Mouse (Mus musculus): ENCODE data around the gene Klf3. TPM values are rescaled to one million over a fixed set of nuclear protein-coding genes. Genes with fewer than 3 reads are reported as not detected.
A peak's percentile ranks its signal among the peaks of the same experiment; 100 is the strongest.
"Not testable (repeated sequence)": the region's sequence is repeated elsewhere in the genome, so short reads cannot be mapped to it uniquely, and the experiment has no call there.

Gene Klf3
- polyA plus RNA-seq, 1 experiment from 2014 or later, result 26.2 TPM

DNA sequence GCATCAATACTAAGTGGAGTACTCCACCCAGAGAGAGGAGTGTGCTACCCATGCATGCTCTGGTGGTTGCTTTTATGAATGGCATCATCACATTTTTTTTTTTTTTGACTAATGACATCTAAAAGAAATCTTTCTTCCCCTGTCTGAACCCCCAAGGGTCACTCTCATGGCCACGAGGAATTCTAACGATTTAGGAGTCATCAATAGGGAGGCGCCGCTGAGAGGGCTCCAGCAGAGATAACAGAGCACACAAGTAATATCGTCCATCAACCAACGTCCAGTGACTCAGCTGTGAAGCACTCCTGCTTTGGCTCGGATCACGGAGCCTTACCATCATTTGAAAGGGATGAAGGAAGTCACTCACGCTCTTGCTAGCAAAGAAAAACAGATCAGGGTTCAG lies 63.9 kb downstream of the Klf3 start:
- H3K27ac ChIP-seq, result no peak overlapping the region
- H3K4me3 ChIP-seq, result no peak overlapping the region
- H3K27me3 ChIP-seq, result 0 out of 2 replicates have a peak, but pooled peaks cover 2% of the 10 kb centered on the region
- no peaks in the 10 kb centered on the region for H3K9me3 ChIP-seq
- H3K36me3 ChIP-seq, result no peaks in the 10 kb centered on the region
- 0 out of 2 replicates have a peak, but pooled peaks cover 4% of the 10 kb centered on the region for H3K4me1 ChIP-seq (replicated peaks)
- no peak overlapping the region for H3K9ac ChIP-seq
- 0 out of 2 replicates have a peak, but pooled peaks have one; percentile 52 for ATAC-seq (ENCODE audit: low FRiP score)
- WGBS, result 66% methylated on average over 9 of the region's 9 CpGs
- no peak overlapping the region for H3K4me2 ChIP-seq

DNA sequence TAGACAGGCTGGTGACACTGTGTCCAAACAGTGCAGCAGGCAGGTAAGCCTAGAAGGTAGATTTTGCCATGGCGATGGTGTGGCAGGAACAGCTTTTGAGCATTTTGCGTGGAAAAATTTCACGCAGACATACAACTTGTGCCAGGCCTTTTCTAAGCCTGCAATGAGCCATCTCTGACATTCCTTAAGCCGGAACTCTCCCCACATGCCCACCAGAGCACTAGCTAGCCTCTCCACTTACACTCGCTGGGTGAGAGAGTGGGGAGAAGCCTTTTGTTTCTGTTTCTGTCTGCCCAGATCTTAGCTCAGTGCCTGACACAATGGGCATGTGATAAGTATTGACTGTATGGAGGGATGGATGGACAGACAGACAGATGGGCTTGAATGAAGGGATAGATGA lies 64.4 kb downstream of the Klf3 start:
- H3K9me3 ChIP-seq, result no peaks in the 10 kb centered on the region
- WGBS, result 92% methylated on average over 5 of the region's 5 CpGs
- H3K36me3 ChIP-seq, result no peaks in the 10 kb centered on the region
- H3K4me2 ChIP-seq, result no peak overlapping the region
- H3K4me3 ChIP-seq, result no peak overlapping the region
- 0 out of 2 replicates have a peak, but pooled peaks cover under 1% of the 10 kb centered on the region for H3K4me1 ChIP-seq (replicated peaks)
- no peak overlapping the region for H3K9ac ChIP-seq
- no peak overlapping the region for H3K27ac ChIP-seq
- no peak for ATAC-seq (ENCODE audit: low FRiP score)
- H3K27me3 ChIP-seq, result 0 out of 2 replicates have a peak, but pooled peaks cover 2% of the 10 kb centered on the region

DNA sequence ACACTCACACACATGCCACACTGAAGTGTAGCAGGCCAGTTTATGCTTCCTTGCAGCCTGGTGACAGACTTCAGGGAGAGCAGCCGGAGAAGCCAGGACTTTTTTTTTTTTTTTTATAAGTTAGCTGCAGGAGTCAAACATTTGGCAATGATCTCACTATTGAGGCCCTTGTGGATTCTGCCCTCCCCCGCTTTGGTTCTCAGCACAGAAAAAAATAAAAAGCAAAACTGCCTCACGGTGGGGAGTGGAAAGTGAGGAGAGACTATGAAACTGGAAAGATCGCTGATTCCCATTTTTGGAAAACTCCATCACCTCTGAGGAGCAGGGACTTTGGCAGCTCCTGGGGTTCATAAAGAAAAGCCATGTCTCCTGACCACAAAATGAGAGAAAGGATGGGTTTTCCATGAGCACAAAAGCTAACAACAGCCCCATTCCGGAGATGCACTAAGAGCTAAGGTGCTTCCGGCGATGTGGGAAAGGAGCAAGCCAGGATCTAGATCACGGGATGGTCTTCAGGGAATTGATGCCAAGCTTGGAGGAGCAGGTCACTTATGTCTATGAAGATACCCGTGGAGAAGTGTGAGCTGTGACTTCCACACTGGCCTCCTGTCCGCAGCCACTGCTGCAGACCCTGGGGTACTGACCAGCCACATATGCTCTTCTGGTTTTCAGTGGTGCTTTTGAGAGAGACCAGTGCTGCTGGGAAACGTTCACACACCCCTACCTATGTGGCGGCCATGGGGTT lies 73.1 kb downstream of the Klf3 start:
- H3K27ac ChIP-seq, result 0 out of 2 replicates have a peak overlapping the region, but pooled peaks have one; percentile 86
- 76% methylated on average over 12 of the region's 12 CpGs for WGBS
- H3K9ac ChIP-seq, result no peak overlapping the region

DNA sequence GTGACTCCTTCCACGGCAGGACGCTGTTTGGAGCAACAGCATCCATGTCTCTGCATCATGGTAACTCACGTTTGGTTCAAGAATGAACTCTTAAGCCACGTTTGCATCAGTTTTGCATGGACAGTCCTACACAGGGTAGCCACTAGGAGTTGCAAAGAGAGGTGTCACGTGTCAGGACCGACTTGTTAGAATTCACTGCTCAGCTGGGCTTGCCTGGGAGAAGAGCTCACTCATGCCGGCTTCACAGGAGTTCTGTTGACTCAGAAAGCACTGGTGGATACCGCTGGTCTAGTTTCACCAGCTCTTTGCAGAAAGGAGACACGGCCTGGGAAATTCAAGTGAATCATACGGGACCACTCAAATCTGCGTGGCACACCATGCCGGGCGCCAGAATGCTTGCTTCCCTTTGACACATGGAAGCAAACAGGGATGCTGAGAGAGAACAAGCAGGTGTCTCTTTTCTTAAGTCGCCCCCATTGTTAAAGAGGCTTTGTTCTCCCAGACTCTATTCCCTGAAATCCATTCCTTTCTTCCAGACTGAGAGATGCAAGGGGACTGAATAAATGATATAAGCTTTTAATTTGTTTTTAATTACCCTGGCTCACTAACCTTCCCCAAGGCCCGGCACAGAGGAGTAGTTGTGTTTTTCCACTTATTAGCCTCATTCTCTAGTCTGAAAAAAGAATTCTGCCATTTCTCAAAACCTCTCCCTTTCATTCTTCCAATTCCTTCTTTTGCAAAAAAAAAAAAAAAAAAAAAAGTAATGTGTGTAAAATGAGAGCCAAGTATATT lies 74.2 kb downstream of the Klf3 start:
- 20% methylated on average over 15 of the region's 15 CpGs for WGBS
- H3K9me3 ChIP-seq, result no peaks in the 10 kb centered on the region

More for the DNA sequence above, 73.1 kb downstream of the Klf3 start:
- H3K9me3 ChIP-seq, result no peaks in the 10 kb centered on the region
- no peak overlapping the region for H3K4me2 ChIP-seq
- no peaks in the 10 kb centered on the region for H3K36me3 ChIP-seq
- ATAC-seq (ENCODE audit: low FRiP score), result no peak
- peaks cover 21% of the 10 kb centered on the region for H3K4me1 ChIP-seq (replicated peaks)
- H3K4me3 ChIP-seq, result no peak overlapping the region
- H3K27me3 ChIP-seq, result no peaks in the 10 kb centered on the region

DNA sequence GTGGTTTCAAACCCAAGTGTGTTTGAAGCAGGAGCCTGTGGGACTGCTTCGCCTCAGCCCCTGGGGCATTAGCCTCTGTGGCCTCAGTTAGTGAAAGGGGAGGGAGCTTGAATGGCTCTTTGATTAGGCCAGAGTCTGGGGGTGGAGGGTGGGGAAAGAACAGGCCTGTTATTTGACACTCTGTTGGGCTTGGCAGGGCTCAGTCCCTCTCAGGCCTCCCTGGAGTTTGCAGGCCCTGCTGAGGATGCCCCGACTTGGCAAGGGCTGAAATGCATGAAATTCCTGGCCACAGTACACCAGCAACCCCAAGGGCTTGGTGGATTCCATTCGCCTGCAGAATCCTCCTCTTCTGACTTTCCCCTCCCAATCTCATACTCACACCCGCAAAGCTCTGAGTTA lies 74.8 kb downstream of the Klf3 start:
- ATAC-seq (ENCODE audit: low FRiP score), result peak; percentile 85
- no peaks in the 10 kb centered on the region for H3K36me3 ChIP-seq

More for the DNA sequence above, 74.2 kb downstream of the Klf3 start:
- Histone ChIP-seq H3K9ac (no peak overlapping the region), H3K4me3 (no peak overlapping the region), H3K27me3 (no peaks in the 10 kb centered on the region), H3K27ac (peak overlapping the region; percentile 86), H3K4me1 (replicated peaks) (peaks cover 21% of the 10 kb centered on the region), H3K36me3 (no peaks in the 10 kb centered on the region), H3K4me2 (0 out of 2 replicates have a peak overlapping the region, but pooled peaks have one; percentile 4)
- peak; percentile 27; the same call in 1 of the 2 replicates for ATAC-seq (ENCODE audit: low FRiP score)

DNA sequence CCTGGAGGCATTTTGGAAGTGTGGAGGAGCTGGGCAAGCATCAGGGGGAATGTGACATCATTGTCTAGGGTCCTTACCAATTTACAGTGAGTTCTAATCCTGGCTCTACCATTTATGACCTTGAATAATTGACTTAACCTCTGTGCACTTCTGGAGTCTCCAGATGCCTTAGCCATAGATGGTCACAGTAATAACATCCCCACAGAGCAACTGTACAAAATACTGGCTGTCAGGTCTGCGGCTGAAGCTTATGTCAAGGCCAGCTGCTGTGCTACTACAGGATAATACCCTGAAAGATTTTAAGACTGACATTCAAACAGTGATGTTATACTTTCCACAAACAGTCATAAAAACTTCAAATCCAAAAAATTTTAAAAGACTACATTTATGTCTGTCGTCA lies 75.3 kb downstream of the Klf3 start:
- 0 out of 2 replicates have a peak, but pooled peaks have one; percentile 29 for ATAC-seq (ENCODE audit: low FRiP score)
- no peak overlapping the region for H3K4me3 ChIP-seq
- H3K4me2 ChIP-seq, result no peak overlapping the region
- H3K9ac ChIP-seq, result no peak overlapping the region
- H3K27me3 ChIP-seq, result no peaks in the 10 kb centered on the region
- no peaks in the 10 kb centered on the region for H3K9me3 ChIP-seq
- 69% methylated on average over 2 of the region's 2 CpGs for WGBS
- H3K4me1 ChIP-seq (replicated peaks), result peaks cover 21% of the 10 kb centered on the region
- H3K27ac ChIP-seq, result 0 out of 2 replicates have a peak overlapping the region, but pooled peaks have one; percentile 14
- no peaks in the 10 kb centered on the region for H3K36me3 ChIP-seq

More for the DNA sequence above, 74.8 kb downstream of the Klf3 start:
- no peak overlapping the region for H3K4me2 ChIP-seq
- 4% methylated on average over 4 of the region's 4 CpGs for WGBS
- H3K9ac ChIP-seq, result no peak overlapping the region
- no peak overlapping the region for H3K4me3 ChIP-seq
- no peaks in the 10 kb centered on the region for H3K27me3 ChIP-seq
- peaks cover 21% of the 10 kb centered on the region for H3K4me1 ChIP-seq (replicated peaks)
- H3K27ac ChIP-seq, result peak overlapping the region; percentile 36; the same call in 1 of the 2 replicates
- no peaks in the 10 kb centered on the region for H3K9me3 ChIP-seq

DNA sequence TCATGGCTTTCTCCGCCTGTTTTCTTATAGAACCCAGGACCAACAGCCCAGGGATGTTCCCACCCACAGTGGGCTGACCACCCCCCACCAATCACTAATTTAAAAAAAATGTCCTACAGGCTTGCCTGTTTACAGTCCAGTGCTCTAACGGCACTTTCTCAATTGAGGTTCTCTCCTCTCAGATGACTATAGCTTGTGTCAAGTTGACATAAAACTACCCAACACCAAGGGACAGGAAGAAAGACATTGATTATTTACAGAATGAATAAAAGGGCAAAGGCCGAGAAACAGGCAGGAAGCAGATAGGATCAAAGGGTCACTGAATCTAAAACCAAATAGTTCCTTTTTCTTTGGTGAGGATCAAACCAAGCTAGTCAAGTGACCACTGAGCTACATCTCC lies 76.1 kb downstream of the Klf3 start:
- Histone ChIP-seq H3K4me1 (replicated peaks) (peaks cover 21% of the 10 kb centered on the region), H3K36me3 (no peaks in the 10 kb centered on the region), H3K9ac (no peak overlapping the region), H3K4me3 (no peak overlapping the region), H3K27me3 (no peaks in the 10 kb centered on the region), H3K4me2 (no peak overlapping the region), H3K9me3 (no peaks in the 10 kb centered on the region), H3K27ac (no peak overlapping the region)
- ATAC-seq (ENCODE audit: low FRiP score), result no peak
- WGBS, result 48% methylated on average over 3 of the region's 3 CpGs

DNA sequence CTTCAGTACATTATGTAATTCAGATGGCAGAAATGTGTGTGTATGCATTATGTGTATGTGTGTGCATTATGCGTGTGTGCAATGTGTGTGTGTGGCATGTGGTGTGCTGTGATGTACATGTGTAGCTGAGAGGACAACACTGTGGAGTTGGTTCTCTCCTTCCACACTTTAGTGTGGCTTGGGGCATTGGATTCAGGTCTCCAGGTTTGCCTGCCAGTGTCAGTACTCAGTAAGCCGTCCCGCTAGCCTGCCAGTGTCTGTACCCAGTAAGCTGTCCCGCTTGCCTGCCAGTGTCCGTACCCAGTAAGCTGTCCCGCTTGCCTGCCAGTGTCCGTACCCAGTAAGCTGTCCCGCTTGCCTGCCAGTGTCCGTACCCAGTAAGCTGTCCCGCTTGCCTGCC lies 78.4 kb downstream of the Klf3 start:
- H3K9ac ChIP-seq; H3K9me3 ChIP-seq; H3K27me3 ChIP-seq; ATAC-seq (ENCODE audit: low FRiP score); H3K4me2 ChIP-seq; H3K4me3 ChIP-seq; H3K27ac ChIP-seq; H3K36me3 ChIP-seq: not testable (repeated sequence)
- 95% methylated on average over 7 of the region's 10 CpGs for WGBS
- H3K4me1 ChIP-seq (replicated peaks), result peaks cover 17% of the 10 kb centered on the region

DNA sequence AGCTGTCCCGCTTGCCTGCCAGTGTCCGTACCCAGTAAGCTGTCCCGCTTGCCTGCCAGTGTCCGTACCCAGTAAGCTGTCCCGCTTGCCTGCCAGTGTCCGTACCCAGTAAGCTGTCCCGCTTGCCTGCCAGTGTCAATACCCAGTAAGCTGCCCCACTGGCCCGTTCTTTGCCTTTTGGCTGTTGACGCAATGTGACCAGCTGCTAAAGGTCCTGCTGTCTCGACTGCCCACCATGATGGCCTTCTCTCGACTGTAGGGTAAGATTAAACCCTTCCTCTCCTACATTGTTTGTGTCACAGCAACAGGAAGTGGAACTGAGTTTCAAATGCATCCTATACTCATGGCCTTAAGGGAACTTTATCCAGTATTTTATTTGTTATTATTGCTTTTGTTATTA lies 78.8 kb downstream of the Klf3 start:
- peaks cover 16% of the 10 kb centered on the region for H3K4me1 ChIP-seq (replicated peaks)
- not testable (repeated sequence) for ATAC-seq (ENCODE audit: low FRiP score); H3K27ac ChIP-seq; H3K27me3 ChIP-seq; H3K9me3 ChIP-seq; H3K4me3 ChIP-seq; H3K36me3 ChIP-seq; H3K9ac ChIP-seq; H3K4me2 ChIP-seq
- WGBS, result 86% methylated on average over 8 of the region's 11 CpGs

Other genes starting within 250 kb of the Klf3 start
- 0.36 and 0.39 TPM in 2 replicates for gene Tlr1, start 130.2 kb downstream of the Klf3 start, polyA plus RNA-seq (2015; fragmentation: Nextera tagmentation; extraction: Ambion mirVana)
- 0.42 and 0.57 TPM in 2 replicates for gene Tlr6, start 156.7 kb downstream of the Klf3 start, polyA plus RNA-seq (2015; fragmentation: Nextera tagmentation; extraction: Ambion mirVana)
- gene Fam114a1, start 166.7 kb downstream of the Klf3 start, polyA plus RNA-seq (2015; fragmentation: Nextera tagmentation; extraction: Ambion mirVana), result 11.8 and 13.3 TPM in 2 replicates